Mouse (Mus musculus) intestine, embryonic 15.5 days (tissue): ENCODE measurements at regions not wholly inside any gene's neighbourhood (a gene's known extent, or its start where the extent isn't known, plus 50 kb on each side); places are given as distances from the start of the nearest gene placed in this dataset.

ENCODE experiments used
- ATAC-seq: fragments of 200-750 bp; cut with Nextera tagmentation; 2 replicates; pipeline ENCODE4 v1.8.0; 2017; ENCODE audit warnings: moderate TSS enrichment, moderate library complexity
- H3K27ac ChIP-seq: fragments of 300-500 bp; sonication (generic); 2 replicates; pipeline ENCODE4 v1.5.1; 2015; ENCODE audit warnings: mild to moderate bottlenecking, inconsistent platforms
- H3K27me3 ChIP-seq: fragments of 300-500 bp; sonication (generic); replicated peaks from 2 replicates; pipeline ENCODE4 v1.6.1; 2015; ENCODE audit warnings: inconsistent platforms
- H3K36me3 ChIP-seq: fragments of 300-500 bp; sonication (generic); 2 replicates; pipeline ENCODE4 v1.6.1; 2015; ENCODE audit warnings: inconsistent platforms
- H3K4me1 ChIP-seq: fragments of 300-500 bp; sonication (generic); replicated peaks from 2 replicates; pipeline ENCODE4 v1.6.1; 2015; ENCODE audit warnings: inconsistent platforms
- H3K4me2 ChIP-seq: fragments of 300-500 bp; sonication (generic); replicated peaks from 2 replicates; pipeline ENCODE4 v1.6.1; 2015; ENCODE audit warnings: mild to moderate bottlenecking, inconsistent platforms
- H3K4me3 ChIP-seq: fragments of 300-500 bp; sonication (generic); replicated peaks from 2 replicates; pipeline ENCODE4 v1.5.1; 2015; ENCODE audit warnings: inconsistent platforms
- H3K9ac ChIP-seq: fragments of 300-500 bp; sonication (generic); 2 replicates; pipeline ENCODE4 v1.6.1; 2015; ENCODE audit warnings: inconsistent platforms
- H3K9me3 ChIP-seq: fragments of 300-500 bp; sonication (generic); 2 replicates; pipeline ENCODE4 v1.6.1; 2016; ENCODE audit warnings: inconsistent platforms
- WGBS: fragments of 180-500 bp; shearing (Covaris S2); methylation state at CpG from one replicate; pipeline ENCODE4 v1.1.7; 2015; 5-methylcytosine and 5-hydroxymethylcytosine counted together

- Histone ChIP-seq H3K4me1 (0 out of 2 replicates have a peak, but pooled peaks cover 3% of the 10 kb centered on the region), H3K27me3 (no peaks in the 10 kb centered on the region), H3K9me3 (no peaks in the 10 kb centered on the region), H3K27ac (no peak overlapping the region), H3K9ac (no peak overlapping the region), H3K36me3 (no peaks in the 10 kb centered on the region), H3K4me2 (no peak overlapping the region), H3K4me3 (no peak overlapping the region)
- ATAC-seq: no peak
- WGBS: 77% methylated on average over 3 of the region's 3 CpGs
Measured at GRCm38 (mm10) chr14:58652004-58652403, 490.7 kb downstream of the 1700129C05Rik start.

GRCm38 (mm10) chr14:58651210-58651609, 491.5 kb downstream of the 1700129C05Rik start:
- 32% methylated on average over 6 of the region's 6 CpGs for WGBS
- no peaks in the 10 kb centered on the region for H3K4me1 ChIP-seq
- H3K36me3 ChIP-seq: no peaks in the 10 kb centered on the region
- H3K4me2 ChIP-seq: no peak overlapping the region
- no peak overlapping the region for H3K9ac ChIP-seq
- H3K27ac ChIP-seq: no peak overlapping the region
- no peak overlapping the region for H3K4me3 ChIP-seq
- ATAC-seq: no peak
- H3K9me3 ChIP-seq: no peaks in the 10 kb centered on the region
- no peaks in the 10 kb centered on the region for H3K27me3 ChIP-seq

- H3K4me3 ChIP-seq: no peak overlapping the region
- no peak overlapping the region for H3K4me2 ChIP-seq
- H3K27me3 ChIP-seq: no peaks in the 10 kb centered on the region
- no peak overlapping the region for H3K27ac ChIP-seq
- no peak for ATAC-seq
- H3K4me1 ChIP-seq: no peaks in the 10 kb centered on the region
- 67% methylated on average over 7 of the region's 7 CpGs for WGBS
- no peaks in the 10 kb centered on the region for H3K9me3 ChIP-seq
- H3K36me3 ChIP-seq: no peaks in the 10 kb centered on the region
- no peak overlapping the region for H3K9ac ChIP-seq
Measured at GRCm38 (mm10) chr14:58638337-58638696, 504.4 kb downstream of the 1700129C05Rik start.

- WGBS: 78% methylated on average over 13 of the region's 13 CpGs
- Histone ChIP-seq H3K4me3 (no peak overlapping the region), H3K36me3 (no peaks in the 10 kb centered on the region), H3K4me1 (no peaks in the 10 kb centered on the region), H3K9ac (no peak overlapping the region), H3K27ac (no peak overlapping the region), H3K27me3 (no peaks in the 10 kb centered on the region), H3K9me3 (no peaks in the 10 kb centered on the region), H3K4me2 (no peak overlapping the region)
- no peak for ATAC-seq
Measured at GRCm38 (mm10) chr14:58637405-58638336, 505.0 kb downstream of the 1700129C05Rik start.

- Histone ChIP-seq H3K4me3 (no peak overlapping the region), H3K9me3 (no peaks in the 10 kb centered on the region), H3K27ac (no peak overlapping the region), H3K4me1 (no peaks in the 10 kb centered on the region), H3K4me2 (no peak overlapping the region), H3K9ac (no peak overlapping the region), H3K36me3 (no peaks in the 10 kb centered on the region), H3K27me3 (no peaks in the 10 kb centered on the region)
- ATAC-seq: 0 out of 2 replicates have a peak, but pooled peaks have one; percentile 41
- 47% methylated on average over 9 of the region's 9 CpGs for WGBS
Measured at GRCm38 (mm10) chr14:58631221-58631620, 511.5 kb downstream of the 1700129C05Rik start.

GRCm38 (mm10) chr14:58628266-58628665, 514.4 kb downstream of the 1700129C05Rik start:
- WGBS: 85% methylated on average over 2 of the region's 2 CpGs
- Histone ChIP-seq H3K36me3 (no peaks in the 10 kb centered on the region), H3K4me3 (no peak overlapping the region), H3K9me3 (no peaks in the 10 kb centered on the region), H3K27me3 (no peaks in the 10 kb centered on the region), H3K9ac (no peak overlapping the region), H3K4me2 (no peak overlapping the region), H3K4me1 (no peaks in the 10 kb centered on the region), H3K27ac (no peak overlapping the region)
- no peak for ATAC-seq

- Histone ChIP-seq H3K9me3 (no peaks in the 10 kb centered on the region), H3K36me3 (no peaks in the 10 kb centered on the region), H3K4me2 (no peak overlapping the region), H3K27ac (no peak overlapping the region), H3K9ac (no peak overlapping the region), H3K27me3 (no peaks in the 10 kb centered on the region), H3K4me3 (no peak overlapping the region), H3K4me1 (no peaks in the 10 kb centered on the region)
- 40% methylated on average over 5 of the region's 5 CpGs for WGBS
- ATAC-seq: no peak
Measured at GRCm38 (mm10) chr14:58626506-58627256, 516.0 kb downstream of the 1700129C05Rik start.

GRCm38 (mm10) chr14:58620186-58620585, 522.5 kb downstream of the 1700129C05Rik start:
- H3K4me3 ChIP-seq: no peak overlapping the region
- no peak for ATAC-seq
- 89% methylated on average over 2 of the region's 2 CpGs for WGBS
- H3K27me3 ChIP-seq: no peaks in the 10 kb centered on the region
- H3K27ac ChIP-seq: no peak overlapping the region
- no peak overlapping the region for H3K9ac ChIP-seq
- H3K9me3 ChIP-seq: no peaks in the 10 kb centered on the region
- no peaks in the 10 kb centered on the region for H3K36me3 ChIP-seq
- H3K4me2 ChIP-seq: no peak overlapping the region
- H3K4me1 ChIP-seq: no peaks in the 10 kb centered on the region

- Histone ChIP-seq H3K9me3 (no peaks in the 10 kb centered on the region), H3K9ac (no peak overlapping the region), H3K4me1 (no peaks in the 10 kb centered on the region), H3K36me3 (no peaks in the 10 kb centered on the region), H3K27me3 (no peaks in the 10 kb centered on the region), H3K4me2 (no peak overlapping the region; the same call in 1 of the 2 replicates), H3K4me3 (no peak overlapping the region), H3K27ac (no peak overlapping the region)
- 40% methylated on average over 10 of the region's 10 CpGs for WGBS
- ATAC-seq: no peak
Measured at GRCm38 (mm10) chr14:58617656-58618055, 525.0 kb downstream of the 1700129C05Rik start.

- H3K9ac ChIP-seq: no peak overlapping the region
- no peak overlapping the region for H3K4me2 ChIP-seq
- no peaks in the 10 kb centered on the region for H3K9me3 ChIP-seq
- no peaks in the 10 kb centered on the region for H3K36me3 ChIP-seq
- H3K4me3 ChIP-seq: no peak overlapping the region
- no peaks in the 10 kb centered on the region for H3K27me3 ChIP-seq
- no peak for ATAC-seq
- 51% methylated on average over 4 of the region's 4 CpGs for WGBS
- no peak overlapping the region for H3K27ac ChIP-seq
- H3K4me1 ChIP-seq: no peaks in the 10 kb centered on the region
Measured at GRCm38 (mm10) chr14:58608216-58608615, 534.5 kb downstream of the 1700129C05Rik start.

GRCm38 (mm10) chr14:58607734-58608133, 535.0 kb downstream of the 1700129C05Rik start:
- no peaks in the 10 kb centered on the region for H3K36me3 ChIP-seq
- no peak overlapping the region for H3K9ac ChIP-seq
- no peak overlapping the region for H3K4me2 ChIP-seq
- no peak overlapping the region for H3K27ac ChIP-seq
- H3K4me1 ChIP-seq: no peaks in the 10 kb centered on the region
- WGBS: 62% methylated on average over 2 of the region's 2 CpGs
- H3K4me3 ChIP-seq: no peak overlapping the region
- ATAC-seq: no peak
- H3K9me3 ChIP-seq: no peaks in the 10 kb centered on the region
- no peaks in the 10 kb centered on the region for H3K27me3 ChIP-seq

GRCm38 (mm10) chr14:58605529-58605928, 535.2 kb downstream of the Fgf9 start:
- no peak for ATAC-seq
- Histone ChIP-seq H3K4me2 (no peak overlapping the region), H3K36me3 (no peaks in the 10 kb centered on the region), H3K9ac (no peak overlapping the region), H3K4me1 (no peaks in the 10 kb centered on the region), H3K27ac (no peak overlapping the region), H3K9me3 (no peaks in the 10 kb centered on the region), H3K4me3 (no peak overlapping the region), H3K27me3 (no peaks in the 10 kb centered on the region)
- WGBS: 46% methylated on average over 4 of the region's 4 CpGs
